Mouse (Mus musculus) embryonic facial prominence, embryonic 14.5 days (tissue): ENCODE measurements around the gene Rgs5. TPM values are rescaled to one million over a fixed set of nuclear protein-coding genes. Genes with fewer than 3 reads are reported as not detected.

Source experiments
- ATAC-seq: fragments of 200-750 bp; cut with Nextera tagmentation; 2 replicates; pipeline ENCODE4 v1.8.0; 2017; ENCODE audit warnings: low read depth, moderate number of reproducible peaks, moderate TSS enrichment
- DNase-seq: peaks from one replicate; pipeline ENCODE4 v3.0.0-alpha.2; 2015; ENCODE audit warnings: low spot score
- H3K27ac ChIP-seq: fragments of 300-500 bp; sonication (generic); replicated peaks from 2 replicates; pipeline ENCODE4 v1.5.1; 2014; ENCODE audit warnings: low read depth, mild to moderate bottlenecking, low read length, moderate library complexity
- H3K27me3 ChIP-seq: fragments of 300-500 bp; sonication (generic); replicated peaks from 2 replicates; pipeline ENCODE4 v1.6.1; 2014; ENCODE audit warnings: low read length; ENCODE audit not compliant: control insufficient read depth, insufficient read depth
- H3K36me3 ChIP-seq: fragments of 300-500 bp; sonication (generic); 2 replicates; pipeline ENCODE4 v1.6.1; 2014; ENCODE audit warnings: low read length, mixed read lengths; ENCODE audit not compliant: control insufficient read depth, insufficient read depth
- H3K4me1 ChIP-seq: fragments of 300-500 bp; sonication (generic); 2 replicates; pipeline ENCODE4 v1.6.1; 2014; ENCODE audit warnings: antibody characterized with exemption, low read length; ENCODE audit not compliant: control insufficient read depth, insufficient read depth
- H3K4me2 ChIP-seq: fragments of 300-500 bp; sonication (generic); 2 replicates; pipeline ENCODE4 v1.6.1; 2014; ENCODE audit warnings: low read depth, mild to moderate bottlenecking, low read length, moderate library complexity, mixed read lengths
- H3K4me3 ChIP-seq: fragments of 300-500 bp; sonication (generic); 2 replicates; pipeline ENCODE4 v1.5.1; 2014; ENCODE audit warnings: low read depth, mild to moderate bottlenecking, low read length
- H3K9ac ChIP-seq: fragments of 300-500 bp; sonication (generic); 2 replicates; pipeline ENCODE4 v1.6.1; 2014; ENCODE audit warnings: low read depth, mild to moderate bottlenecking, low read length, moderate library complexity, mixed read lengths
- H3K9me3 ChIP-seq: fragments of 300-500 bp; sonication (generic); 2 replicates; pipeline ENCODE4 v1.6.1; 2016; ENCODE audit warnings: low read length; ENCODE audit not compliant: control insufficient read depth
- WGBS: fragments of 180-500 bp; shearing (Covaris S2); extraction: QIAGEN DNeasy Blood & Tissue Kit; methylation state at CpG from one replicate; pipeline ENCODE4 v1.1.7; 2014; 5-methylcytosine and 5-hydroxymethylcytosine counted together
- polyA plus RNA-seq: library from polyadenylated mRNA; unstranded; fragments of >200 nt; fragmentation: Nextera tagmentation; extraction: Ambion mirVana; gene quantifications from 2 replicates; pipeline ENCODE4 v1.2.1, GENCODE M21; 2014

Rgs5 gene
- polyA plus RNA-seq, 1 experiment from 2014 or later, result 15.0 TPM

DNA sequence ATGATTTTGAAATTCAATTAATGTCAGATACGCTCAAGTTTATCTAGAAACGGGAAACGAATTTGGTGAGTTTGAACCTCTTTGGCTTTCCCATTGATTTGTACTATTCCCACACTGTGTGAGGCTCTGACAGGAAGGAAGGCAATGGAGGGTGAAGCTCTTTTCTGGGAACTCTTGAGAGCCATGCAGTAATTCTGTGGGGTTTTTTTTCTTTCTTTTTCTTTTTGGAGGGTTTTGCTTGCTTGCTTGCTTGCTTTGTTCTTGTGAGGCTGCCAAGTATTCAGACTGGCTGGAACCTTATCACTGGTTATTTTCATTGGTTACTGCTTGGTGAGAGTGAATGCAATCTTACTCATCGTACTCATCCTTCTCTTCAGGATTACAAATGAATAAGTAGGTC is 17.0 kb downstream of the Rgs5 start:
- Histone ChIP-seq H3K4me3 (no peak overlapping the region), H3K4me1 (no peaks in the 10 kb centered on the region), H3K4me2 (no peak overlapping the region), H3K9ac (no peak overlapping the region), H3K36me3 (no peaks in the 10 kb centered on the region), H3K9me3 (no peaks in the 10 kb centered on the region), H3K27me3 (no peaks in the 10 kb centered on the region), H3K27ac (no peak overlapping the region)
- no peak for ATAC-seq
- WGBS, result 74% methylated on average over 4 of the region's 4 CpGs
- DNase-seq, result no peak

DNA sequence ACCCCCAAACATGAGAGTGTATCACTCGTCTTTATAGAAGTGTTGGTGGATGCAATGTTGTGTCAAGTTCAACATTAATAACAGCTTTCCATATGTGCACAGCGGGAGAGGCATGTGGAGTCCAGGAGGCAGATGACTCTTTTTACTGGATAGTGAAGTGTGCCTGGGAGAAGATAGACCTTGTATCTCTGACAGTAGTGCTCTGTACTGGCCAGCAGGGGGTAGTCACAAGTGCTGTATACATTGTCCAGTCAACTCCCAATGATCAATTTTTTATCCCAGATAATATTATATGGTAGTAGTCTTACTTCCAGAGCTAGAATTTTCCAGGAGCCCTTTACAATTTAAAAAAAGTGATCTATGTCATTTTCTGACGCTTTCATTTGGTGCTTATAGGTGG is 18.8 kb downstream of the Rgs5 start:
- Histone ChIP-seq H3K4me3 (no peak overlapping the region), H3K9ac (no peak overlapping the region), H3K27me3 (no peaks in the 10 kb centered on the region), H3K27ac (no peak overlapping the region), H3K4me2 (no peak overlapping the region), H3K36me3 (no peaks in the 10 kb centered on the region), H3K9me3 (no peaks in the 10 kb centered on the region), H3K4me1 (no peaks in the 10 kb centered on the region)
- WGBS, result 53% methylated on average over 3 of the region's 3 CpGs
- ATAC-seq (no peak), DNase-seq (no peak)

DNA sequence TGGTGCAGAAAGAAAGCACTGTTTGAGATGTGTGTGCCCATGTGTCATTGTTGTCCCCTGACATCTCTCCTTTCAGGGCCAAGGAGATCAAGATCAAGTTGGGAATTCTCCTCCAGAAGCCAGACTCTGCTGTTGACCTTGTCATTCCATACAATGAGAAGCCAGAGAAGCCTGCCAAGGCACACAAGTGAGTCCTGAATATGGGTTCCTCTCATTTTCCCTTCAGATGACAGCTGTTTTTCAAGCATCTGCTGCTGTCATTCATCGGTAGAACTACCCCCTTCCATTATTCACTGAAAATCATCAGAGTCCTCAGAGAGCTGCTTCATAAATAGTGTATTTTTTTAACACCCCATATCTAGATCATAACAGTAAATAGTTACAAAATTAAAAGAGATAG is 21.4 kb downstream of the Rgs5 start:
- H3K9ac ChIP-seq, result no peak overlapping the region
- H3K9me3 ChIP-seq, result no peaks in the 10 kb centered on the region
- H3K4me2 ChIP-seq, result no peak overlapping the region
- H3K27ac ChIP-seq, result no peak overlapping the region
- no peaks in the 10 kb centered on the region for H3K4me1 ChIP-seq
- WGBS, result 79% methylated on average over 1 of the region's 1 CpGs
- no peak overlapping the region for H3K4me3 ChIP-seq
- ATAC-seq (no peak), DNase-seq (peak; percentile 63)
- H3K36me3 ChIP-seq, result no peaks in the 10 kb centered on the region
- no peaks in the 10 kb centered on the region for H3K27me3 ChIP-seq

DNA sequence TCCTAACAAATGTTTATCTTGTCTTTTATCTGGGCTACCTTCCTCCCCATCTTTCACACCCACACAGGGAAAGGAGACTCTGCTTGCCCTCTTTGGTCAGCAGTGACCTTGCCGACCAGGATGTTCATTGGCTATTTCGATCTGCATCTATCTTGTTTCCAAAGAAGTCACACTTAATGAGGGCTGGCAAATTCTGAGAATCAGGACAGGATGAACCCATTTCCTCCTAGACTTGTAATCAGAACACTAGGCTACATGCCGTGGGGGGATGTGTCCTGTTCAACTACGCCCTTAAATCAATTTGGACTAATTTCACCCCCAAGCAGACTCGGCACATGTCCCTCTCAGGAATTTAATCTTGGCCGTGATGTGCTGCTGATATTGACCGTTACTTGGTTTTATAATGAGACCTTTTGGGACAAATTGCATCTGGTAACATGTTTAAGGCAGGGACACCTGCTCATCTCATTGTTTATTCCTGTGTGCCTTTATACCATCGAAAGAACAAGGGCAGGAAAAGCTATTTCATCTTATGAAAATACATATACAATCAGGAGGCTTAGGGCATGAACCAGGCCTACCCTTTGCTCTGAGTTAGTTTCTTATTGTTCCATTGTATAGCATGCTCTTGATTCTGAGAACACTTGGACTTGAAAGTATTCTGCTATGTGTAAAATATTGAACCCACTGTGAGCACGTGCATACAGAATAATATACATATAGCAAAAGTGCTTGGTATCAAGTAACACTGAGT is 25.3 kb downstream of the Rgs5 start:
- ATAC-seq, result no peak
- H3K4me1 ChIP-seq, result no peaks in the 10 kb centered on the region
- no peak overlapping the region for H3K4me2 ChIP-seq
- no peaks in the 10 kb centered on the region for H3K27me3 ChIP-seq
- H3K9ac ChIP-seq, result no peak overlapping the region
- WGBS, result 71% methylated on average over 9 of the region's 9 CpGs
- DNase-seq, result no peak
- no peaks in the 10 kb centered on the region for H3K36me3 ChIP-seq
- no peak overlapping the region for H3K4me3 ChIP-seq
- no peaks in the 10 kb centered on the region for H3K9me3 ChIP-seq
- H3K27ac ChIP-seq, result no peak overlapping the region

DNA sequence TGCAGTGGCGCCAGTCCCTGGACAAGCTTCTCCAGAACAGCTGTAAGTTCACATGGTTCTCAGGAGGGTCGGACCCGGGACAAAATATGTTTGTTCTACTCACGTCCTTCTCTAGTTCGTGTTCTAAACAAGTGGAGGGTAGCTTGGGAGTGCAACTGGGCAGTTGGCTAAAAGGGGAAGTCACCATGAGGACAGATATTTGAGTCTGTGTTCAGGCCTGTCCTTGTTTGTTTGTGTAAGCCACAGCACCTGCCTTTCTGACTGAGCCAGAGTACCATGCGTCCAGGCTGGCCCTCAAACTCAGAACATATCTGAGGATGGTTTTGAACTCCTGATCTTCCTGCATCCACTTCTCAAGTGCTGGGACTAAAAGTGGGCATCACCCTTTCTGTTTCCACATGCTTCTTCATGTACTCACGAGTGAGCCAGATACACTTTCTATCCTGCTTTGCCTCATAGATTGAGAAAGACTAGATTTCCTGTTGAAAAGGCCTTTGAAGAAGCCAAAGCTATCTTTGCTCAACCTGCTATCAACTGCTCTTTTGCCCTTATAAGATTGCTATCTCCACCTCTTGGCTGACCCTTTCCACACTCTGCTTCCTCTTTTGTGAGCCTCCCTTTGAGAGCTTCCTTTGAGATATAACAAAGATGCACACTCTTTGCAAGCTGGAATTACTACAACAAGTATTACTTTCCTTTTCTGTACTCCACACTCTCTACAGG is 27.6 kb downstream of the Rgs5 start:
- H3K4me1 ChIP-seq, result no peaks in the 10 kb centered on the region
- no peaks in the 10 kb centered on the region for H3K9me3 ChIP-seq
- H3K9ac ChIP-seq, result no peak overlapping the region
- H3K27me3 ChIP-seq, result no peaks in the 10 kb centered on the region
- WGBS, result 83% methylated on average over 7 of the region's 7 CpGs
- no peak overlapping the region for H3K4me2 ChIP-seq
- no peak for ATAC-seq
- DNase-seq, result no peak
- H3K4me3 ChIP-seq, result no peak overlapping the region
- H3K36me3 ChIP-seq, result no peaks in the 10 kb centered on the region
- H3K27ac ChIP-seq, result no peak overlapping the region

DNA sequence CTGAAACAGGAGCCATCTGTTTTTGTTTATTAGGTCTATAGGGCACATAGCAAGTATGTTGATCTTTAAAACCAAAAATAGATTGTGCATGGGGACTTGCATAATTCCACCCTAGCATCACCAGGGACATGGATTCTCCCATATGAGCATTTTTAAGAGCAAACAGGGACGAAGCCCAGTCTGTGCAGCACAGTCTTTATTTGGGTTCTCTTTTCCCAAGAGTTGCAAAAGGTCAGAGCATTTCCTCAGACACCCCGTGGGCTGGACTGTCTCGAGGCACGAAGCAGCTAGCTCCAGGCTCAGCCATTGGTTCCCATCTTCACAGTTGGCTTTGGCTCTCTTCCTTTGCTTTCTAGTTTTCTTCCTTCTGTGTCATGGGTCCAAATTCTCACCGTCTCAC is 30.0 kb downstream of the Rgs5 start:
- no peak overlapping the region for H3K9ac ChIP-seq
- no peaks in the 10 kb centered on the region for H3K36me3 ChIP-seq
- no peak overlapping the region for H3K4me2 ChIP-seq
- H3K27me3 ChIP-seq, result no peaks in the 10 kb centered on the region
- H3K27ac ChIP-seq, result no peak overlapping the region
- WGBS, result 40% methylated on average over 5 of the region's 5 CpGs
- no peak for DNase-seq
- H3K4me1 ChIP-seq, result no peaks in the 10 kb centered on the region
- ATAC-seq, result no peak
- H3K4me3 ChIP-seq, result no peak overlapping the region
- no peaks in the 10 kb centered on the region for H3K9me3 ChIP-seq

DNA sequence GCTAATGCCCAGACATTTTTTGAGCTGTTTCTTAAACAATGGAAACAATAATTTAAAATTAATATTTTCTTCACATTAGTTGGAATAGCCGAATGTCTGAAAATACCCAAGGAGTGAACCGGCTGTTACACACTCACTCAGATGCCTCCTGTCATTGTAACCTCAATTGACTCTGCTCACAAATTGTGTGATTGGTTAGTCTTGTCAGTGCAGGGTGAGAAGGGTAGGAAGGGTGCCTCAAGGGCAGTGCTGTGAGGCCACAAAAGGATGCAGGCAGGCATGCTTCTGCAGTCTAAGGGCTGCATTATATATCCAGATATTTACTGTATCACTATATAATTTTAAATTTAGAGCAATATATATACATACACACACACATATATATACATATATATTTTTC is 37.7 kb downstream of the Rgs5 start:
- Histone ChIP-seq H3K36me3 (no peaks in the 10 kb centered on the region), H3K27ac (no peak overlapping the region), H3K27me3 (no peaks in the 10 kb centered on the region), H3K4me1 (no peaks in the 10 kb centered on the region), H3K4me2 (no peak overlapping the region), H3K9me3 (no peaks in the 10 kb centered on the region), H3K9ac (no peak overlapping the region), H3K4me3 (no peak overlapping the region)
- DNase-seq (no peak), ATAC-seq (no peak)
- WGBS, result 58% methylated on average over 2 of the region's 2 CpGs

DNA sequence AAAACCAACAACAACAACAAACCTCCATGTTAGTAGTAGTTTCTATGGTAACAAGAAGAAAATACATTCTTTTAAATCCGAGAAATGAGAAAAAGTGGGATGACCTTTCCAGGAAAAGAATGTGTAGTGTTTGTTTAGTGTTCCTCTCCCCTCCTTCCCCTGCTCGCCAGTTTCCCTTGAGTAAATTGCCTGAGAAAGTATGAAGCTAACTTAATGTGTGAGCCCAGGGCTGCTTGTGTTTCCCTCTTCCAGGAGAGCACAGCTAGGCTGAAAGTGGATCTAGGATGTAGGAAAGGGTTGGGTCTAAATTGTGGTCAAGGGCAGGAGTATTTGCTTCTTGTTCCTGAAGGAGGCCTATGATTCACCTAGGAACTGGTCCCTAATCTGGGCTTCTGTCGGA is 38.2 kb downstream of the Rgs5 start:
- Histone ChIP-seq H3K9me3 (no peaks in the 10 kb centered on the region), H3K4me2 (no peak overlapping the region), H3K27me3 (no peaks in the 10 kb centered on the region), H3K36me3 (no peaks in the 10 kb centered on the region), H3K9ac (no peak overlapping the region), H3K4me3 (no peak overlapping the region), H3K27ac (no peak overlapping the region), H3K4me1 (no peaks in the 10 kb centered on the region)
- ATAC-seq, result no peak
- no peak for DNase-seq
- WGBS, result 47% methylated on average over 3 of the region's 3 CpGs

DNA sequence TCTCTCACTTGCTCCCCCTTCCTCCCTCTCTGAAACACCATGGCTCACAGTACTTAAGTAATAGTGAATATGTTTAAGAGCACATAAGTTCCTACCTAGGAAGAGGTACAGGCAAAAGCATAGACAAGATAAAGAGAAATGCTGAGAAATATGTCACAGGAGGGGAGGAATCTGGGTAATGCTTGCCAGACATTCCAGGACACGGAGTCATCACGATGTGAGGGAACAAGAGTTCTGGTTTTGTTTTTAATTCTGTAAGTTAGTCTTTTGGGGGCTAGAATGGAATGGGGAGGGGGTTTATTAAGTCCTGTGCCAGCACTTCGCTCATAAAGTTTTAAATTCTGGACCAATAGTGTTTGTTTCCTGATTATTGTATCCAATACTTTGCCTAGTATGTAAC is 40.1 kb downstream of the Rgs5 start:
- ATAC-seq (no peak), DNase-seq (no peak)
- no peak overlapping the region for H3K9ac ChIP-seq
- no peak overlapping the region for H3K4me2 ChIP-seq
- 58% methylated on average over 3 of the region's 3 CpGs for WGBS
- H3K9me3 ChIP-seq, result no peaks in the 10 kb centered on the region
- H3K36me3 ChIP-seq, result no peaks in the 10 kb centered on the region
- H3K4me1 ChIP-seq, result no peaks in the 10 kb centered on the region
- no peaks in the 10 kb centered on the region for H3K27me3 ChIP-seq
- no peak overlapping the region for H3K4me3 ChIP-seq
- H3K27ac ChIP-seq, result no peak overlapping the region
